Mouse (Mus musculus) bone marrow, adult 2 months (tissue): ENCODE measurements around the gene Thap4. TPM values are rescaled to one million over a fixed set of nuclear protein-coding genes. Genes with fewer than 3 reads are reported as not detected.

Experiments used
- H3K27ac ChIP-seq: fragments of 200-500 bp; 2 replicates; pipeline ENCODE4 v1.5.1; 2012; ENCODE audit warnings: low read depth, mild to moderate bottlenecking, control low read depth, inconsistent platforms, low read length; ENCODE audit not compliant: control insufficient read depth, poor library complexity, insufficient read depth
- H3K4me1 ChIP-seq: fragments of 200-500 bp; 2 replicates; pipeline ENCODE4 v1.6.1; 2011; ENCODE audit warnings: low read length; ENCODE audit not compliant: control insufficient read depth, insufficient read depth
- H3K4me3 ChIP-seq: fragments of 200-500 bp; replicated peaks from 2 replicates; pipeline ENCODE3; 2011; ENCODE audit warnings: mild to moderate bottlenecking, low read depth, low read length, control low read depth; ENCODE audit not compliant: control insufficient read depth
- CTCF ChIP-seq: fragments of 200-500 bp; IDR thresholded peaks from 2 replicates; pipeline ENCODE4 v1.5.1; 2011; ENCODE audit warnings: low read length, control low read depth; ENCODE audit not compliant: control insufficient read depth, insufficient read depth
- POLR2A ChIP-seq: fragments of 200-500 bp; IDR thresholded peaks from 2 replicates; pipeline ENCODE4 v1.6.1; 2011; ENCODE audit warnings: low read depth, mild to moderate bottlenecking, control low read depth, low read length, borderline replicate concordance; ENCODE audit not compliant: control insufficient read depth
- WGBS: fragments of 180-500 bp; shearing (Covaris S2); methylation state at CpG from one replicate; pipeline ENCODE4 v1.1.7; 2018; 5-methylcytosine and 5-hydroxymethylcytosine counted together
- polyA plus RNA-seq: library from polyadenylated mRNA; stranded (reverse); fragments of >200 nt; gene quantifications from 2 replicates; pipeline ENCODE4 v1.2.4, GENCODE M21; 2011; ENCODE audit warnings: low replicate concordance; ENCODE audit not compliant: missing spikeins, insufficient read depth, insufficient read length

Gene Thap4
- polyA plus RNA-seq, 1 experiment: 13.0 TPM

DNA sequence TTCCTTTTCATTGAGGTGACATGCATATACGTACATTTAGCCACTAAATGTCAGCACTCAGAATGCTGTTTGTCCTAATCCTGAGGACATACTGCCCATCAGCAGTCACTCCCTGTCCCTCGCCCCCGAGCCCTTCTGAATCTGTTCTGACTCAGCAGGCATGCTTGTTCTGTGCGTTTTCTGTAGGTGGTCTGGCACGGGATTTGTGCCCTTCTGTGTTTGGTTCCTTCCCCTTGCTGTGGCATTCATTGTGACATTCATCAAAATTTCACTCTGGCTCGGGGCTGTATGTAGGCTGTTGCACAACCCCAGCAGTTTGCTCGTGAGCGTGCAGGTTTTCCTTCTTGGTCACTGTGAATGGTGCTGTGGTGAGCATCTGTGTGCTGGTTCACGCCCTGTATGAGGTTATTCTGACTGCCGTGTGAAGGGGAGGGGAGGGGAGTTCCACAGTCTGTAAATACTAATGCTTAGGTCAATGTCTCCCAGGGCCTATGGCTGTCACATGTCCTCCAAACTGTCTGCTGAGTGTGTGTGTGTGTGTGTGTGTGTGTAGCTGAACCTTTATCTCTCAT is 62.8 kb downstream of the Thap4 start:
- 24% methylated on average over 10 of the region's 10 CpGs for WGBS
- TF ChIP-seq POLR2A (no peak), CTCF (no peak)
- no peaks in the 10 kb centered on the region; the same call in 1 of the 2 replicates for H3K4me1 ChIP-seq
- no peak overlapping the region for H3K27ac ChIP-seq
- no peak overlapping the region for H3K4me3 ChIP-seq

DNA sequence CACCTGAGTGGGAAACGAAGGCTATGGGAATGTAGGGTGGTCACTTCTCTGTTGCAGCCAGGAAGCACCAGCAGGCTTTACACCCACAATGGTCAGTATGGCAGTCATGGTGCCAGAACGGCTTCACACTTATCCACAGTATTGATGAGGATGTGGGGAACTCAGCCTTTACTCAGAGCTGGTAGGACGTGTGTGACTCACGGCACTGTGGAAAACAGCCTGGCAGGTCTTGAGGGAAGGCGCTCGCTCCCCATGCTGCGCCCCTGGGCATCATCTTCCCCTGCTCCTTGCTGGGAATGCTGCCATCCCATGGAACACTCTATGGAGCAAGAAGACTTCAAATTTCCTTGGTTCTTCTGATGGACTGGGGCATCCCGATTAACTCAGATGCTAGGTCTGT is 63.6 kb downstream of the Thap4 start:
- H3K27ac ChIP-seq: no peak overlapping the region
- TF ChIP-seq POLR2A: no peak
- TF ChIP-seq CTCF: no peak
- 86% methylated on average over 8 of the region's 8 CpGs for WGBS
- H3K4me1 ChIP-seq: no peaks in the 10 kb centered on the region; the same call in none of the 2 replicates
- no peak overlapping the region for H3K4me3 ChIP-seq

DNA sequence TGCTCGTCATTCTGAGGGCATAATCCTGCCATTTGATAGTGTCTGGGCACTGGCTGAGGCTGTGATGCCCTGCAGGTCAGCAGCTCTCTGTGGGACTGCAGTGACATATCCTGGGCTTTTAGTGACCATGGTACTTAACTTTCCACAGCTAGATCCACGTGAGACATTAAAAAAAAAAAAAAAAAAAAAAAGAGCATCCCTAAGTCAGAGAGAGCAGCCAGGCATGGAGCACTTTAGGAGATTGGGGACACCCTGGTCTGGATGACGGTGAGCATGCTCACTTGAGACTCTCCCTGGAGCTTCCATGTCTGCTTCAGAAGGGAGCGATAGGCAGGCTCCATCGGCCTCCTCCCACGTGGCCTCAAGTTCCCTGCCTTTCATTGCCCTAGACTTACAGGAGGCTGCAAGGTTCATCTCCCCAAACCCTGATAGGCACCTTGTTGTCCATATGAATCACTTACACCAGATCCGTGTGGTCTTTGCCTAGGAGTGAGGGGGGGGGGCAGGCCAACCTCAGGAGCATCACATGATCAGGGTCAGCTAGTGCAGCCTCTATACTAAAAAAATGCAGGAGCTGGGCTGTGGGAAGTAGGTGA is 64.7 kb downstream of the Thap4 start:
- 75% methylated on average over 7 of the region's 7 CpGs for WGBS
- H3K4me3 ChIP-seq: no peak overlapping the region
- H3K4me1 ChIP-seq: no peaks in the 10 kb centered on the region; the same call in none of the 2 replicates
- TF ChIP-seq POLR2A: no peak
- TF ChIP-seq CTCF: no peak
- H3K27ac ChIP-seq: no peak overlapping the region

DNA sequence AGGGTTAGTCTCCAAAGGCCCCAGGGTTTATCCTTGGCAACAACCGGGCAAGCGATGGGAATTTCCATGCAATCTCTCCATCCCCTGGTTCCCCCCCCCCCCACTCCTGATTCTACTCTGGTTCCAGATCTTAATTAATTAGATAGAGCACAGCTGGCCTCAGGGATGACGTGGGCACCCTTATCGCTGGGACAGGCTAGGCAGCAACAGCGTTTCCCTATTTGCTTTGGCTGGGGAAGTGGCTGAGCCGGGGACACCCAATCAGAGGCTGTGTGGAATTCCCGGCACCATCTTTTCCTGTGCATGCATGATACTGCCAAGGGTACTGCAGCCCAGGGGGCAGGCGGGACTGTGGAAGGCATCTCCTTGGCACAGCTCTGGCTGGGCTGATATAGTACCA is 66.5 kb downstream of the Thap4 start:
- Histone ChIP-seq H3K4me3 (no peak overlapping the region), H3K27ac (0 out of 2 replicates have a peak overlapping the region, but pooled peaks have one; percentile 11), H3K4me1 (no peaks in the 10 kb centered on the region; the same call in none of the 2 replicates)
- 74% methylated on average over 8 of the region's 8 CpGs for WGBS
- TF ChIP-seq POLR2A (no peak), CTCF (no peak)

DNA sequence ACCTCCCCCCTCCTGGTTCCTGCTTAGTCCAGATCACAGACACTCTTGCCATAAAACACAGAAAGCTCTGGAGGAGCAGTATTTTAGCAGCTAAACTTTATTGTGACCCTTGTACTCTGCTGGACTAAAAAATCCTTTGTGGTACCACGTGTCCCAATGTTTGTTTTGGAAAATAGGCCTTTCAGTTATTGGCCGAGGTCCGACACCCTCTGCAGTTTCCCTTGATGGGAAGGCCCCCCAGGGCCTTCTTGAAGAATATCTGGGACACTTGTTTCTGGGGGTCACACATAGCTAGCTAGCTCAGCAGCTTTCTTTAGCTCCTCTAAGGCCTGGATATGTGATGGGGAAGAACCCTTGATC is 67.7 kb downstream of the Thap4 start:
- no peak overlapping the region for H3K4me3 ChIP-seq
- WGBS: 83% methylated on average over 3 of the region's 3 CpGs
- no peaks in the 10 kb centered on the region; the same call in none of the 2 replicates for H3K4me1 ChIP-seq
- TF ChIP-seq CTCF (no peak), POLR2A (no peak)
- no peak overlapping the region for H3K27ac ChIP-seq

DNA sequence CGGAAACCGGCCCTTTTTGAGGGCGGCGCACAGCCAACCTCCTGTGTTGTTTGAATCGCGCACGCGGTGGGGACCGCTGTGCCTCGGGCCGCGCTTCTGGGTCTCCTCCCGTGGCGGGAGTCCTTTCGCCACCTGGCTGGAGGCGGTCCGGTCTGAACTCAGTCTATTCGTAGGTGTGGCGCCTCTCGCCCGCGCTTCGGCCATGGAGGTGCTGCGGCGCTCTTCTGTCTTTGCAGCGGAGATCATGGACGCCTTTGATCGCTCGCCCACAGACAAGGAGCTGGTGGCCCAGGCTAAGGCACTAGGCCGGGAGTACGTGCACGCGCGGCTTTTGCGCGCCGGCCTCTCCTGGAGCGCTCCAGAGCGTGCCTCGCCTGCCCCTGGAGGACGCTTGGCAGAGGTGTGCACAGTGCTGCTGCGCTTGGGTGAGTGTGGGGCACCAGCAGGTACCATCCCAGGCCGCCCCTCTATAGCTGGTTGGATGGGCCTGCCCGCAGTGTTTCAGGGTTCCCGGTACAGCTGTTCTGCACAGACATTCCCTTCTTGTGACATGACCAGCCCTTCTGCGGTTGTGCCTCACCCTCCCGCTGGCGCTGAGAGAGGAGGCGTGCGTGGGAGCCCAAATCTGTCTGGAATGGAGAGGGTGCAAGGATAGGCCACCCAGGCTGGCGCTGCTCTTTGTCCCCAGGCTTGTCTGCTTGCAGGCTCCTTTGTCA is 68.3 kb downstream of the Thap4 start:
- no peak for TF ChIP-seq POLR2A
- TF ChIP-seq CTCF: no peak
- no peaks in the 10 kb centered on the region; the same call in 1 of the 2 replicates for H3K4me1 ChIP-seq
- H3K4me3 ChIP-seq: no peak overlapping the region
- WGBS: 12% methylated on average over 51 of the region's 51 CpGs
- no peak overlapping the region for H3K27ac ChIP-seq

DNA sequence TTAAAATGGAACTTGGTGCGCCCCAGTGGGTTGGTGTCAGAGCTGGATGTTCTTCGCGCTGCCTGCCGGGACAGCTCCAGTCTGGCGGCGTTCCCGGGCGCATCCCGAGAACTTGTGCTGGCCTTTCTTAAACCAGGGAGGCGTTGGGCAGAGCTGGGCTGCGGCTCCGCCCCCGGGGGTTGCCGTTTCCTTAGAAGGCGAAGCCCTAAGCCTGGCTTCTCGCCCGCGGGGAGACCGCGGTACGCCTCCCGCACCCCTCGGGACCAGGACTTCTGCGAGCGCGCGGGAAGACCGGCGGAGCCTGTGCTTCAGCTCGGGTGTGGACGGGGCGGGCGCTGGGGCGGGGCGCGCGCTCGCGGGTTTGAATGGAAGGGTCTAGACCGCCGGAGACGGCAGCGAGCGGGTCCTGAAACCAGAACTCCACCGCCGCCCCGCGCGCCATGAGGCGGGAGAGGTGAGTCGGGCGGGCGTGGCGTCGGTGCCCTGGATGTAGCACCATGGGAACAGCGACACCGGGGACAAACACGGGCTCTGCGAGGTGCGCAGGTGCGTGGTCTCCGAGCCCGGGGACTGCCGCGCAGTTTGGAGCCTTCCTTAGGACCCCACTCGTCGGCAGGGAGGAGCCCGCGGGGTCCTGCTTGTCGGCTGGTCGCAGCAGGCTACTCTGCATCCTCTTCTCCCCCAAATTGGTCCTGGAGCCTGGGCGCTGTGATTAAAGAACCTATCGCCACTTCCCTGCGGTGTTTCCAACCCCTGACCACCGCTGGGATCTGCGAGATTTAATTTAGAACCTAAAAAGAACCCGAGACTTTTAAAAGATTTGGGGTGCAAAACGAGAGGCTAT is 69.0 kb downstream of the Thap4 start, which contains the start of gene Bok:
TSS of gene Bok (plus strand) at position 260 of the 844 bp plus-strand sequence.
- under 1% methylated on average over 78 of the region's 78 CpGs for WGBS

More for the DNA sequence above, 69.0 kb downstream of the Thap4 start, which contains the start of gene Bok:
- Histone ChIP-seq H3K4me1 (no peaks in the 10 kb centered on the region; the same call in 1 of the 2 replicates), H3K4me3 (peak within 1 kb of the TSS; percentile 25), H3K27ac (no peak within 1 kb of the TSS)
- TF ChIP-seq POLR2A (no peak), CTCF (no peak)
